Mouse (Mus musculus): ENCODE measurements around the gene Amz1. TPM values are rescaled to one million over a fixed set of nuclear protein-coding genes. Genes with fewer than 3 reads are reported as not detected.

The Amz1 gene
- total RNA-seq (2014; fragmentation: Nextera tagmentation): 2.8 and 3.1 TPM in 2 replicates
- total RNA-seq (2017): 0.77 and 0.78 TPM in 2 replicates

- ATAC-seq (replicated peaks; ENCODE audit: poor library complexity, severe bottlenecking): no peak
These were observed at the start of gene Amz1 for GRCm38 (mm10) chr5:140723822-140724221. Gene Amz1, plus strand, starts transcription at chr5:140724127.

GRCm38 (mm10) chr5:140675079-140675478 lies 48.8 kb upstream of the Amz1 start:
- ATAC-seq (replicated peaks; ENCODE audit: poor library complexity, severe bottlenecking): no peak

- ATAC-seq (replicated peaks; ENCODE audit: poor library complexity, severe bottlenecking): no peak
These were observed 48.3 kb upstream of the Amz1 start for GRCm38 (mm10) chr5:140675640-140676039.

GRCm38 (mm10) chr5:140677137-140677536 lies 46.8 kb upstream of the Amz1 start:
- no peak for ATAC-seq (replicated peaks; ENCODE audit: poor library complexity, severe bottlenecking)

GRCm38 (mm10) chr5:140680051-140680450 lies 43.9 kb upstream of the Amz1 start:
- ATAC-seq (replicated peaks; ENCODE audit: poor library complexity, severe bottlenecking): no peak

GRCm38 (mm10) chr5:140680950-140681349 lies 43.0 kb upstream of the Amz1 start:
- no peak for ATAC-seq (replicated peaks; ENCODE audit: poor library complexity, severe bottlenecking)

- no peak for ATAC-seq (replicated peaks; ENCODE audit: poor library complexity, severe bottlenecking)
These were observed 41.8 kb upstream of the Amz1 start for GRCm38 (mm10) chr5:140682113-140682512.

GRCm38 (mm10) chr5:140684343-140685148 lies 39.4 kb upstream of the Amz1 start:
- peak; percentile 71; the same call in 1 of the 2 replicates for ATAC-seq (replicated peaks; ENCODE audit: poor library complexity, severe bottlenecking)

GRCm38 (mm10) chr5:140688434-140688833 lies 35.5 kb upstream of the Amz1 start:
- no peak for ATAC-seq (replicated peaks; ENCODE audit: poor library complexity, severe bottlenecking)

- no peak for ATAC-seq (replicated peaks; ENCODE audit: poor library complexity, severe bottlenecking)
These were observed 27.9 kb upstream of the Amz1 start for GRCm38 (mm10) chr5:140695987-140696386.

GRCm38 (mm10) chr5:140699776-140700175 lies 24.2 kb upstream of the Amz1 start:
- ATAC-seq (replicated peaks; ENCODE audit: poor library complexity, severe bottlenecking): no peak

- peak; percentile 22 for ATAC-seq (replicated peaks; ENCODE audit: poor library complexity, severe bottlenecking)
These were observed 22.3 kb upstream of the Amz1 start for GRCm38 (mm10) chr5:140701661-140702060.

GRCm38 (mm10) chr5:140702103-140702513 lies 21.8 kb upstream of the Amz1 start, which contains the start of gene Iqce:
Gene Iqce, minus strand, starts transcription at chr5:140702378.
- ATAC-seq (replicated peaks; ENCODE audit: poor library complexity, severe bottlenecking): peak; percentile 56

GRCm38 (mm10) chr5:140702618-140703175 lies 21.2 kb upstream of the Amz1 start:
- ATAC-seq (replicated peaks; ENCODE audit: poor library complexity, severe bottlenecking): no peak

- ATAC-seq (replicated peaks; ENCODE audit: poor library complexity, severe bottlenecking): no peak
These were observed 20.2 kb upstream of the Amz1 start for GRCm38 (mm10) chr5:140703480-140704377.

- ATAC-seq (replicated peaks; ENCODE audit: poor library complexity, severe bottlenecking): peak; percentile 82
These were observed 19.3 kb upstream of the Amz1 start, which contains the start of gene Brat1 for GRCm38 (mm10) chr5:140704378-140705251. Gene Brat1, plus strand, starts transcription at chr5:140705011.

- no peak for ATAC-seq (replicated peaks; ENCODE audit: poor library complexity, severe bottlenecking)
These were observed 18.3 kb upstream of the Amz1 start for GRCm38 (mm10) chr5:140705501-140706171.

GRCm38 (mm10) chr5:140710315-140710714 lies 13.6 kb upstream of the Amz1 start:
- ATAC-seq (replicated peaks; ENCODE audit: poor library complexity, severe bottlenecking): no peak

GRCm38 (mm10) chr5:140711040-140711439 lies 12.9 kb upstream of the Amz1 start:
- no peak for ATAC-seq (replicated peaks; ENCODE audit: poor library complexity, severe bottlenecking)
